Mouse (Mus musculus) cerebellum, adult 2 months (tissue): ENCODE results near the gene Ggta1.

Experiments
- CTCF ChIP-seq: fragments of 200-500 bp; IDR thresholded peaks from 2 replicates; pipeline ENCODE4 v1.5.1; 2011; ENCODE audit warnings: low read depth, mild to moderate bottlenecking, control low read depth, low read length, moderate library complexity, borderline replicate concordance; ENCODE audit not compliant: insufficient read depth
- POLR2A ChIP-seq: fragments of 200-500 bp; IDR thresholded peaks from 2 replicates; pipeline ENCODE4 v1.6.1; 2011; ENCODE audit warnings: low read length, control low read depth, borderline replicate concordance; ENCODE audit not compliant: insufficient read depth

DNA sequence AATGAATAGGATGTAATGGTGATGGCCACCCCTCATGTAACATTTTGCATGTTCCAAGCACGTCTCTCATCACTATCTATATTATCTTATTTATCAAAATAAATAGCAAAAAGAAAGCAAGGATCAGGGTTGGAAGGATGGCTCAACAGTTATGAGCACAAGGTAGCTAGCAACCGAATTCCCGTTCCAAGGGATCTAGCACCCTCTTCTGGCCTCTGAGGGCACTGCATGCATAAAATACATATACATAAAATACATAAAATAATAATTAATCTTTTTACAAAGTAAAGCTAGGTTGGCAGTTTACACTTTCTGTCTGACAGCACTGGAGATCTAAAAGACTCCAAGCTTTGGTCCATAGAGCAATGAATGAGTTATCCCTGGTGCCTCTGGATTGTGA, 90.0 kb downstream of the Ggta1 start:
- TF ChIP-seq CTCF (peak; percentile 39; the same call in 1 of the 2 replicates), POLR2A (no peak)
